Mouse (Mus musculus): ENCODE results near the gene Magi2.
A peak's percentile ranks its signal among the peaks of the same experiment; 100 is the strongest.

Gene Magi2

DNA sequence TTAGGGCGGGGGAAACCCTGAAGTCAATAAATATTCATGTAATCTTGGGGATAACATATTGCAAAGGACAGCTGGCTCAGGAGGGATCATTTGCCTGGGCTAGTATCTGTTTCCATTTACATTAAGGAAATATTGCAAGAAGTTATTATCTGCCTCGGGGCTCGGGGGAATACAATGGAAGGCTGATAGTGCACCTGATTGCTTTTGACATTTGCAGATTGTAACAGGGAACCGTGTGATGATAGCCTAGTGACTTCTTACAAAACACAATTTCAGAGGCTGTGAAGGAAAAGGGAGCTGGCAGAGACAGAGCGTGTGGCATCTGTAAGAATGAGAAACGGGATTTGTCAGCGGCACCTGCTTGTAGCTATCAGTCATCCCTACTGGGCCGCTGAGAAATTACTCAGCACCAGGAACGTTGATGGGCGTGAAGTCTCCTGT lies 1356.2 kb downstream of the Magi2 start:
- DNase-seq (ENCODE audit: low spot score in 2 of 2), result peak; percentile 48 to 52

DNA sequence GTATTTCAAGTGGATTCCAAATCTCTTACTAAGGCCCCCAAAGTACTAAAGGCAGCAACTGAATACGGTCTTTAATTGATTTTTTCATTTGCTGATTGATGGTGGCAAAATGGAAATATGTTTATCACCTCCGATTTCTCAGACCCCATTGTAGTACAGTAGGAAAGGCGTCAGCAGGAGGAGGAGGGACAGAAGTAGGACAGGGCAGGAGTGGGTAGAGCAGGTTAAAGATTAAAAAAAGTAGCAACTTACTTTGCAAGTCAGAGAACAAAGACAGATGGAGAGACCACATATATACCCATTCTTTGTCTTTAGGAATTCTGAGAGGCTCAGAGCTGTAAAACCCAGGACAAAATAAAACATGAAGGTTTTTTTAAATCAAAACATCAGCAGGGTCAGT lies 1356.8 kb downstream of the Magi2 start:
- no peak for DNase-seq (ENCODE audit: low spot score in 2 of 2)

DNA sequence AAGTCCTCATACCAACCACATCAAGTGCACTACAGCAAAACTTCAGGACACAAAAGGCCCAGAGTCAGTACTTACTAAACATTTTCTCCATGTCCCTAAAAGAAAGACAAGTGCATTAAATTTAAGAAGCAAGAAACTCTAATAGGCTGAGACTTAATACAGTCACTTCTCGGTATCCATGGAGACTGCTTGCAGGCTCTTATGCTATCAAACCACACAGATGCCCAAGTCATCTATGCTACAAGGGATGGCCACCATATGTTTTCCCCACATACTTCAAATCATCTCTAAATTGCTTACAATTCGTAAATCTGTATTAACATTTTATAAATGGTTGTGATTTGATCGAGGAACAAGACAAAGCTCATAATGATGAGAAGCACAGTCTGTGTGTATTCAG lies 1357.9 kb downstream of the Magi2 start:
- no peak for DNase-seq (ENCODE audit: low spot score in 2 of 2)

GRCm38 (mm10) chr5:20589731-20590130 lies 1362.9 kb downstream of the Magi2 start:
- DNase-seq (ENCODE audit: low spot score in 2 of 2), result no peak

- DNase-seq (ENCODE audit: low spot score in 2 of 2), result no peak
These were observed 1371.4 kb downstream of the Magi2 start for GRCm38 (mm10) chr5:20598196-20598595.

DNA sequence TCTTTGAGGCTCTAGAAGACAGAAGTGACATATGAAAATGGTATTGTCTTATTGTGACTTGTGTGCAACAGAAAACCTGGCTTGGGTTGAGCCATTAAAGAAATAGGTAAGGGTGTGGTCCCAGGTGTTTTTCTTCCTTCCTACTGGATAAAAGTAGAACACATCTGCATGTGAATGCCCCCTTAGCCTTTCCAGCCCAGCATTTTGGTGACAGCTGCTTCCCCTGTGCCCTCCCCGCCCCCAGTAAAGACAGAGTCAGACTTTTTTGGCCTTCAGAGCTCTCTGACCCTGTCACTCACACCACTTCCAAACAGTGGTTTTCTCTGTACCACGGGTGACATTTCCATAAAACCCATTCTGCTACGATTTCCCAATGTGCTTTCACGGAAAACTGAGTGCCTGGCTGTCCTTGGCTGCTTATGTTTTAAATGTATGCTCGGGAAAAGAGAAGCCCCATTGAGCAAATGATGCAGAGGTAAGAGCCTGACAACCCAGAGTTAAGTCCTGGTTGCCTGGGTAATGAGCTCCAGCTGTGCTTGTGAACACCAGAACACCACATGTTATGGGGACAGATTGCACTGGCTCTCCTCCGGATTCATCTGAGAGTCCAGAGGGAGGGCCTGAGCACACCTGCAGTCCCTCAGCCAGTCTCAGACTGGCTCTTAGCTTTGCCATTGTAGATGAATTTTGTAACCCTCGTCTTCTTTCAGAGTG lies 1377.1 kb downstream of the Magi2 start:
- no peak for DNase-seq (ENCODE audit: low spot score in 2 of 2)

GRCm38 (mm10) chr5:20606497-20606896 lies 1379.7 kb downstream of the Magi2 start:
- no peak for DNase-seq (ENCODE audit: low spot score in 2 of 2)

DNA sequence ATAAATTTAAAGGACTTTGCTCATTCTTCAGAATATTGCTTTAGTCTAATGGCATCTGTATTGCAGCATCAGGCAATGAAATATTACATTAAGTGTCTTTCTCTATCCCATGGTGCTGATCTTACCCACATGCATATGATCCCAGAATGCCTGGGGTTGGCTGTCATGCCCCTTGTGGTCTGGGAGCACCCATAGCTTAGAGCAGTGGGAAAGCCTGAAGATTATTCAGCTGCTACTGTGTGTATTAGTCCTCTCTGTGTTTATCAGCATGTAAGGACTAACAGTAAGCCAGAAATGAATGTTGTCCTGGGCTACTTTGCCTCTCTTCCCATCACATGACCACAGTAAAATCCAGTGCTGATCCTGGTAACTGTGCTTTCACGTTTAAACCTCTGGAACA lies 1380.7 kb downstream of the Magi2 start:
- DNase-seq (ENCODE audit: low spot score in 2 of 2), result no peak

DNA sequence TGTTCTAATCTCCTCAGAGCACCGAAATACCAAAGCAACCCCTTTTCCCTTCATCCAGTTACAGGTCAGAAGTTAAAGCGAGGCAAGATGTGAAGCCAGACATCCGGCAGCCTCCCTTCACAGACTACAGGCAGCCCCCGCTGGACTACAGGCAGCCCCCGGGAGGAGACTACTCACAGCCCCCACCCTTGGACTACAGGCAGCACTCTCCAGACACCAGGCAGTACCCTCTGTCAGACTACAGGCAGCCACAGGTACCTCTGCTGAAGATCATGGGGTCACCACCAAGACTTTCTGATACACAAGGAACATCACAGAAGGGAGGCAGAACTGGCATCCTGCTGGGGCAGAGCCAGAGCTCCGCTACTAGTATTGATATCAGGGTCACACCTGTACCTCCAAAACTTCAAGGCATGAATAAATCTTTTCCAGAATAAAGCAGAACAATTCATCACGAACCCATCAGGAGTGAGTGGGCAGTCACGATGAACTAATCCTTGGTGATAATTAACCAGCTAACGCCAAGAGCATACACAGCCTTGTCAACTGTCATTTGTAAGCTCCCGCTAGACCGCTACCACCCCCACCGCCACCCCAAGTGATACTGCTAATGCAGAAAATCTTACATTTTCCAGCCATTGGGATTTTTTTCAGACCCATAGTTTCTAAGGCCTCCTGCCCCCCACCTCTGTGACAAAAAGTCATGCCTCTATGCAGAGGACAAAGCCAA lies 1382.5 kb downstream of the Magi2 start:
- no peak for DNase-seq (ENCODE audit: low spot score in 2 of 2)

- DNase-seq (ENCODE audit: low spot score in 2 of 2), result no peak
These were observed 1383.8 kb downstream of the Magi2 start for GRCm38 (mm10) chr5:20610640-20611039.

DNA sequence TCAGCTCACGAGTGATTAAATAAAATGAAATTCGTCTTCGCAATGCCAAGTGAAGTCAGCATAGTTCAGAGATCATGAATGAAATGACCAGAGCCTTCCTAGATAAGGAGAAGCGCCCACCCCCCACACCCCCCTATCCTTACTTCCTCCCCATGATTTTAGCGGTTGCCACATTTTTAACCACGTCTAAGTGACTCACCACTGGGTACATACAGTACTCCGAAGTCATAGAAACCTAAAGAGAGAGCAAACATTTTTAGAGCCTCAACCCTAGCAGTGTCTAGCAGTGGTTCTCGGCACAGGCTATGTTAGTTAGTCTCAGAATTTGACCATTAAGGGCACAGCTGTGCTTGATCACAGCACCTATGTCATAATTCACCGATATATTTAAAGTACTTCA lies 1385.8 kb downstream of the Magi2 start:
- peak in 1 of 2 experiments; percentile 5 for DNase-seq (ENCODE audit: low spot score in 2 of 2)

GRCm38 (mm10) chr5:20614891-20615290 lies 1388.1 kb downstream of the Magi2 start:
- peak in 1 of 2 experiments; percentile 19 for DNase-seq (ENCODE audit: low spot score in 2 of 2)

DNA sequence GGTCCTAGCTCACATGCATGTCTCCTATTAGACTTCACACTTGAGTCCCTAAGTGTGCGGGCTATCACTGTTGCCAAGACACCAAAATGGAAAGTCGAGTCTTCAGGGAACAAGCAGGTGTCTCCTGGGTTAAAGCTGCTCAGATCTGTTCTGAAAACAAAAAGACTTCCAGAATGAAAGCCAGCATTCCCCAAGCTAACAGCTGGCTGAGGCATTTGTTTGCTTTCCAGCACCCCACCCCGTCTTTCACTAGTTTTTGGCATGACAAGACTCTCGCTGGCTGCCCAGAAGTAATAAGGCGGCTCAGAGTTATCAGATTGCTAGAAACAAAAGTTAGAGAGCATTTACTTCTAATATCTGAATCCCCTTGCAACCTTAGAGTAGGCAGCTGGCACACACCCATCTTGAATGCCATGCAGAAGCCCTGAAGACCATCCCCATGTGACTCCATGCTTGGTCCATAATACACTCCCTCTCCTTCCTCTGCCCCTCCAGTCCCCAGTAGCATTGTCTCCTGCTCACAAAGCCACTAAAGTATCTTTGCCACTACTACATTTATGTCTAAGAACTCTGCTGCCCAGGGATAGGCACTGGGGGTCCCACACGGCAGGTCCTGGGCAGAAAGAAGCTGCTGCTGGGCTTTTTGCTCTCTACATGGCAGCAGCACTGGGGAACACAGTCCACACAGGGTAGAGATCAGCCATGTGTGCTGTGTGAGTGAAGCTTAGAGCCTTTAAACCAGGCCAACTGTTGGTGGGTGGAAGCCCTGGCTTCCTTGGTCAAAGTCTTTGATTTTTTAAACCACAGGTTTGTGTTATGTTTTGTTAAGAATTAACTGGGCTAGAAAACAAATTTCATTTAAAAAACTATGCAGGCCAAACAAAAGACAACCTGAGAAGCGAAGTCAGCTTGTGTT lies 1394.0 kb downstream of the Magi2 start:
- no peak for DNase-seq (ENCODE audit: low spot score in 2 of 2)

GRCm38 (mm10) chr5:20622417-20622816 lies 1395.6 kb downstream of the Magi2 start:
- no peak for DNase-seq (ENCODE audit: low spot score in 2 of 2)

- no peak for DNase-seq (ENCODE audit: low spot score in 2 of 2)
These were observed 1396.2 kb downstream of the Magi2 start for GRCm38 (mm10) chr5:20622837-20623573.

- DNase-seq (ENCODE audit: low spot score in 2 of 2), result no peak
These were observed 1398.3 kb downstream of the Magi2 start for GRCm38 (mm10) chr5:20625117-20625516.

DNA sequence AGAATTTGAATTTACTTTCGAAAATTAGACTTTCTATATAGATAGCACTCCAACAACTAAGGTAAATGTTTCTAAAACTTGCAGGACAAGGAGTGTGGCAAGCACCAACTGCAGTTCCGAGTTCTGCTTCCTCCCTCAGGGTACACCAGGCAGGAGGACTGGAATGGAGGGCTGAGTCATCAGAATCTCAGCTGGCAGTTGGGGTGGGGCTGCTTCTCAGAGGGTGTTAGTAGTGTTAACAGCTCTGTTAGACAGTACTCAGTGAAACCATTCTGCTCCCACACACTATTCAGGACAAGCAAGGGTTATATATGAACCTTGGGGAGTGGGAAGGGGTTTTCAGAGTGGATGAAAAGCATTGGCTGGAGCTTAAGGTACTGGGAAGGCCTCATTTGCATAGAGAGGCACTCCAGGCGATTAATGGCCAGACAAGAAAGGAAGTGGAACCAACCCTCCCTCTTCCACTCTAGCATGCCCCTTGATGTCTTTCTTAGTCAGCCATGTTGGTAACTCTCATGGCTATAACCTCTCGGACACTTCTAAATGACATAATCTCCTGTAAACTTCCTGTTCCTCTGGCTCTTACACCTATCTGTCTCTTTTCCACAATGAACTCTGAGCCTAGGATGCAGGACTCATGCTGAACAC lies 1402.2 kb downstream of the Magi2 start:
- DNase-seq (ENCODE audit: low spot score in 2 of 2), result no peak

GRCm38 (mm10) chr5:20634046-20634769 lies 1407.4 kb downstream of the Magi2 start:
- no peak for DNase-seq (ENCODE audit: low spot score in 2 of 2)

DNA sequence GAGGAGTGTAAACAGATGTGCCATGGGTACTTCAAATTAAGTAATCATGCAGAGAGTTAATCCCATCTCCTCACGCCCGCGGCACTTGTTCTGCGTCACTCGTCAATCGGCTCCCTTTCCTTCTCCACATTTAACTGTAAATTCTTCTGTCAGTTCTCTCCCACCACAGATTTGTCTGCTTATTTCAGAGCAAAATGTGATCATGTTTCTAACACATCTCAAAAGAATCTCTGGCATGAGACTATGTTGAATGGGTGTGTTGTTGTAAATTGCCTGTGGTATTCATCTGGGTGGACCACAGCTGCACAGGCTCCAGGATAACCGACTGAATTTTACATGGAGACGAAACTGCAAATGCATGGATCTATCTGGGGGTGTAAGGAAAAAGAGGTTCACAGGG lies 1408.0 kb downstream of the Magi2 start:
- DNase-seq (ENCODE audit: low spot score in 2 of 2), result no peak

- DNase-seq (ENCODE audit: low spot score in 2 of 2), result no peak
These were observed 1410.6 kb downstream of the Magi2 start for GRCm38 (mm10) chr5:20637300-20637989.

All from right cerebral cortex, adult 2 months (tissue).